Mouse (Mus musculus) right cerebral cortex, postnatal 14 days (tissue): ENCODE results near the gene B4galt2.

Source experiments
- DNase-seq: peaks from one replicate; pipeline ENCODE4 v3.0.0; 2022

Gene B4galt2

GRCm38 (mm10) chr4:117834457-117834844 is 48.8 kb downstream of the B4galt2 start, which contains the start of gene Slc6a9:
Gene Slc6a9, plus strand, starts transcription at chr4:117834506.
- no peak for DNase-seq

- no peak for DNase-seq
Measured at GRCm38 (mm10) chr4:117831920-117832691, 51.2 kb downstream of the B4galt2 start.

GRCm38 (mm10) chr4:117831499-117831898 is 51.8 kb downstream of the B4galt2 start:
- DNase-seq = no peak

- no peak for DNase-seq
Measured at GRCm38 (mm10) chr4:117830801-117831200, 52.5 kb downstream of the B4galt2 start.

GRCm38 (mm10) chr4:117830124-117830551 is 53.1 kb downstream of the B4galt2 start:
- no peak for DNase-seq

- DNase-seq = peak; percentile 55
Measured at GRCm38 (mm10) chr4:117829260-117830123, 53.8 kb downstream of the B4galt2 start.

GRCm38 (mm10) chr4:117828572-117829145 is 54.6 kb downstream of the B4galt2 start:
- DNase-seq = no peak
